Mouse (Mus musculus) T-helper 1 cell (primary cell): ENCODE measurements around the gene Snx21.

ENCODE experiments used
- in situ Hi-C: fragments of 300-600 bp; cut with MboI, MseI; formaldehyde crosslinking; loops from one replicate; pipeline ENCODE4 v1.15.1; 2025; ENCODE audit warnings: high pct_unique_total_duplicates

Snx21 gene

DNA sequence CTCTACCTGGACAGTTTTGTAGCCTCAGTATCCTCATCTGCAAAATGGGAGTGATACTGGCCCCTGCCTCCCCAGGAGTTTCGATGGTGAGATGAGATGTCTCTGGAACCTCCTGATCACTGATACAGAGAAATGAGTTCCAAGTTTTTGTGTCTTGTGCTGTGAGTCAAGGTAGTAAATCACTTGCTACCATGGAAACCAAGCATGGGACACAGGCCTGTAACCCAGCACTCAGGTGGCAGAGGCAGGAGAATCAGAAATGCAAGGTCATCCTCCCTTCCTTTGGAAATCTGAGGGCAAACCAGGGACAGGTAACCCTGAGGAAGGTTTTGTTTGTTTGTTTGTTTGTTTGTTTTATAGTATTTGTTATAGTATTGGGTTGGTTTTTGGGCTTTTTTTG is 43.5 kb downstream of the Snx21 start:
- in situ Hi-C loops, result no loop called here

DNA sequence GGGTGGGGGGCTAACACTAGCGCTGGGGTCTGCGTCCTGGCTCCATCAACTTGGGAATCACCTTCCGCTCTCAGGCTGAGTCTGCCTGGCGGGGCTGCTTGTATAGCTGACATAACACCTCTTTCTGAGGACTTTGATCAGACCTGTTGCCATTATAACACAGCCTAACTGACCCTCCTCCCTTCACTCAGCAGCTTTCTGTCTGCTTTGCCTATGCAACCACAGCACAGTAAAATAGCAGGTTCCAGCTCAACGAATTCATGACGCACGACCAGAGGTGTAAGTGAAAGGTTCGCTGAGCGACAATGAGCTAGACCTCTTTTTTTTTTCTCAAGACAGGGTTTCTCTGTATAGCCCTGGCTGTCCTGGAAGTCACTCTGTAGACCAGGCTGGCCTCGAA is 45.4 kb downstream of the Snx21 start:
- in situ Hi-C loops, result no loop called here

DNA sequence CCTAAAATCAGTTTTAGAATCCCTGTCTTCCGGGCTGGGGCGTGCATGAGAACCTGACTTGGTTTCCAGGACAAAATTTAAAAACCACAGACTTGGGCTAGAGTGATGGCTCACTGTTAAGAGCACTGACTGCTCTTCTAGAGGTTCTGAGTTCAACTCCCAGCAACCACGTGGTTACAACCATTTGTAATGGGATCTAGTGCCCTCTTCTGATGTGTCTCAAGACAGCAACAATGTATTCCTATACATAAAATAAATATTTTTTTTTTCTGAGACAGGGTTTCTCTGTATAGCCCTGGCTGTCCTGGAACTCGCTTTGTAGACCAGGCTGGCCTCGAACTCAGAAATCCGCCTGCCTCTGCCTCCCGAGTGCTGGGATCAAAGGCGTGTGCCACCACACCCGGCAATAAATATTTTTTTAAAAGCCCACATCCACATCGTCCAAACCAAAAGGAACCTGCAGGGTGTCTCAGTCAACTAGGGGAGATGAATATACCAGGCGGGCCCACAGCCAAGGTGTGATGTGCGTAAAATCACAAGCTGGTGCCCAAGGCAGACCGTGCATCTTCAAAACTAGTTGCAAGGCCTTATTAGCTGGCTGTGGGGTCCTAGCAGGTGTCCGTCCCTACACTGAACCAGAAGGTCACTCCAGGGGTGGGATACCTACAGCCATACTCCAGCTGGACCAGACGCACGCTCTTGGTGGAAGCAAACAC is 46.6 kb downstream of the Snx21 start:
- in situ Hi-C loops, result no loop called here

DNA sequence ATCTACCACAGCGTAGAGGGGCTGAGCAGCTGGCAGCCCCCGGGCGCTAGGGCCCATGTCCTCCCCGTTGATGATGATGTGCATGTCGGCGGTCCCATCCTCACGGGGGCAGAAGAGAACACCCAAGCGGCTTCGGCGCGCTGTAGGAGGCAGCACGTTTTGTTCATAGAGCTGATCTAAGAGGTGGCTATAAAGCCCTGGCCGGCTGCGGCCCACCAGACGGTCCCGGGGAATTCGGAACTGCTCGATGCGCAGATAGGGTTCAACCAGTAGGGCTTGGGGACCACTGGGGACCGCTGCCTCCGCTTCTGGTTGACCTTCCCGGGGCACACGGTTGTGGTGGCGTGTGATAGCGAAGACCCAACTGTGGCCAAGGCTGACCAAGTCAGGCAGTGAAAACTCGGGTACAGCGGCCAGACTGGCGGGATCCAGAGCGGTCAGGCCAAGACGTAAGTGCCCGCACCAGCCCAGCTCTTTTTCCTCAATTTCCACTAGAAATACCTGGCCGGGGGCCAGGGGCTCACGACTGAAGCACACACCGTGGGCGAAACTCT is 47.2 kb downstream of the Snx21 start, which contains the start of gene Ctsa:
TSS of gene Ctsa (plus strand) at position 126 of the 554 bp plus-strand sequence.
- in situ Hi-C loops, result no loop called here

DNA sequence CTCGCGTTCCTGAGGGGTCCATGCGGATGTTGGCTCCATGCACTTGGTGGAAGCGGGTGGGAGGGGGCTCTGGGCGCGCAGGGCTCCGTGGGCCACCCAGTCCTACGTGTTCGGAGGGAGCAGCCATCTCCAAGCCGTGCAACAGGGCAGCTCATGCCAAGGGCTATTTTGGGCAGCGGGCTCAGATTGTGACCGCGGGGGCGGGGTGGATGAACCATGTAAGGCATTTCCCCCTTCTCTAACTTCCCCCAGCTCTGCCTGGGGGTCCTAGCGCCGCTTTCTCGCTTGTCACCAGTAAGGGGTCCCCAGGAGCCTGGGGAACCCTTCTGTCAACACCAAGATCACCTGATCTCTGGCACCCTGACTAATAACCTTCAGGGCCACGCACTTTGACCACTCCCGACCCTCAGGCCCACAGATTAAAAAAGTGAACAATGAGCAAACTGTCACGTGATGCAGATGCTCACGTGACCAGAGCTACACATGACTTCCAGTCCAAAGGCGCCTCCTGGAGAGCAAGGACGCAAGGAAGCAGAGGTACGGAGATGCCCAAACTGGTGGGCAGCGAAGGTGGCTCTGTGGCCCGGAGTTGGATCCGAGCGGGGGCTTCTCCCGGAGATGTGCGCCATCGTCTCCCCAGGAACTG is 47.8 kb downstream of the Snx21 start, which contains the start of gene Neurl2:
TSS of gene Neurl2 (minus strand) at position 143 of the 646 bp plus-strand sequence.
- in situ Hi-C loops, result no loop called here

DNA sequence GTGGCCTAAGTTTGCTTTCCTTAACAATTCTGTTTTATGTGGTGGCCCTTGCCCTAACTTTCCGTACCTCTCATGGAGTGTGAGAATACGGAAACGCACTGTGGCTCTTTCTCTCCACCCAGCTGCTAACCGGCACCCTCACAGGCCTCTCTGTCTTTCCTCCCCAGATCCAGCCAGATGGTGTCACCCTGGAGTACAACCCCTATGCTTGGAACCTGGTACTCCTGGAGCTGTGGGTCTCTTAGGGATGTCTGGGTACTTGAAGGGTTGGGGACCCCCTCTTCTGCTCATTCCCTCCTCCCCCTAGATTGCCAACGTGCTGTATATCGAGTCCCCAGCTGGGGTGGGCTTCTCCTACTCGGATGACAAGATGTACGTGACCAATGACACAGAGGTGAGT is 48.9 kb downstream of the Snx21 start:
- in situ Hi-C loops, result no loop called here

DNA sequence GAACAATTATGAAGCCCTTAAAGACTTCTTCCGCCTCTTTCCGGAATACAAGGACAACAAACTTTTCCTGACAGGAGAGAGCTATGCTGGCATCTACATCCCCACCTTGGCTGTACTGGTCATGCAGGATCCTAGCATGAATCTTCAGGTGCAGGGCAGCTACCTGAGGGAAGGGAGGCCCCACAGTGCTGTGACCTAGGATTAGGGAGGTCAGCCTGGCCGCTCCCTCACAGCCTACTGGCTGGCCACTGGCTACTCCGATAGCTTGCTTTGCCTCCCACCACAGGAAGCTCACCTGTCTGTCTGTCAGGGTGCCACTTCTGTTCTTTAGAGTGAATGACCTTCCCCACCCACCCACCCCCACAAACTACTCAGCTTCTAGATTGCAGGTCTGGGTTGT is 49.5 kb downstream of the Snx21 start:
- in situ Hi-C loops, result no loop called here
